Mouse (Mus musculus) olfactory bulb, adult 2 months (tissue): ENCODE measurements around the gene Drosha.

ENCODE experiments used
- CTCF ChIP-seq: fragments of 200-500 bp; IDR thresholded peaks from 2 replicates; pipeline ENCODE4 v1.5.1; 2012; ENCODE audit warnings: low read depth, mild to moderate bottlenecking, low read length, moderate library complexity; ENCODE audit not compliant: insufficient read depth
- POLR2A ChIP-seq: fragments of 200-500 bp; IDR thresholded peaks from 2 replicates; pipeline ENCODE4 v1.6.1; 2012; ENCODE audit warnings: mild to moderate bottlenecking, low read depth, low read length, moderate library complexity; ENCODE audit not compliant: insufficient read depth

- TF ChIP-seq CTCF (no peak), POLR2A (no peak)
Observed at GRCm38 (mm10) chr15:12795909-12796470, 28.6 kb upstream of the Drosha start.
